Mouse (Mus musculus) heart, embryonic 10.5 days (tissue): ENCODE measurements around the gene Rftn1. TPM values are rescaled to one million over a fixed set of nuclear protein-coding genes. Genes with fewer than 3 reads are reported as not detected.

Source experiments
- DNase-seq: peaks from one replicate; pipeline ENCODE4 v3.0.0-alpha.2; 2017; ENCODE audit warnings: low spot score
- H3K27ac ChIP-seq: fragments of 300-500 bp; sonication (generic); 2 replicates; pipeline ENCODE4 v1.5.1; 2016; ENCODE audit warnings: mild to moderate bottlenecking
- H3K27me3 ChIP-seq: fragments of 300-500 bp; sonication (generic); 2 replicates; pipeline ENCODE4 v1.6.1; 2016; ENCODE audit warnings: mild to moderate bottlenecking; ENCODE audit not compliant: poor library complexity, insufficient read depth, severe bottlenecking
- H3K36me3 ChIP-seq: fragments of 300-500 bp; sonication (generic); 2 replicates; pipeline ENCODE4 v1.6.1; 2016; ENCODE audit warnings: mild to moderate bottlenecking, moderate library complexity
- H3K4me1 ChIP-seq: fragments of 300-500 bp; sonication (generic); 2 replicates; pipeline ENCODE4 v1.6.1; 2016; ENCODE audit warnings: mild to moderate bottlenecking
- H3K4me3 ChIP-seq: fragments of 300-500 bp; sonication (generic); 2 replicates; pipeline ENCODE4 v1.5.1; 2016; ENCODE audit warnings: mild to moderate bottlenecking, moderate library complexity
- H3K9me3 ChIP-seq: fragments of 300-500 bp; sonication (generic); 2 replicates; pipeline ENCODE4 v1.6.1; 2016; ENCODE audit warnings: mild to moderate bottlenecking, moderate library complexity
- WGBS: fragments of 180-500 bp; shearing (Covaris S2); methylation state at CpG from one replicate; pipeline ENCODE4 v1.1.7; 2016; 5-methylcytosine and 5-hydroxymethylcytosine counted together
- polyA plus RNA-seq: library from polyadenylated mRNA; unstranded; fragments of >200 nt; fragmentation: Nextera tagmentation; extraction: Ambion mirVana; gene quantifications from 2 replicates; pipeline ENCODE4 v1.2.1, GENCODE M21; 2016

Gene Rftn1
- polyA plus RNA-seq, 1 experiment from 2014 or later, result 9.2 TPM

DNA sequence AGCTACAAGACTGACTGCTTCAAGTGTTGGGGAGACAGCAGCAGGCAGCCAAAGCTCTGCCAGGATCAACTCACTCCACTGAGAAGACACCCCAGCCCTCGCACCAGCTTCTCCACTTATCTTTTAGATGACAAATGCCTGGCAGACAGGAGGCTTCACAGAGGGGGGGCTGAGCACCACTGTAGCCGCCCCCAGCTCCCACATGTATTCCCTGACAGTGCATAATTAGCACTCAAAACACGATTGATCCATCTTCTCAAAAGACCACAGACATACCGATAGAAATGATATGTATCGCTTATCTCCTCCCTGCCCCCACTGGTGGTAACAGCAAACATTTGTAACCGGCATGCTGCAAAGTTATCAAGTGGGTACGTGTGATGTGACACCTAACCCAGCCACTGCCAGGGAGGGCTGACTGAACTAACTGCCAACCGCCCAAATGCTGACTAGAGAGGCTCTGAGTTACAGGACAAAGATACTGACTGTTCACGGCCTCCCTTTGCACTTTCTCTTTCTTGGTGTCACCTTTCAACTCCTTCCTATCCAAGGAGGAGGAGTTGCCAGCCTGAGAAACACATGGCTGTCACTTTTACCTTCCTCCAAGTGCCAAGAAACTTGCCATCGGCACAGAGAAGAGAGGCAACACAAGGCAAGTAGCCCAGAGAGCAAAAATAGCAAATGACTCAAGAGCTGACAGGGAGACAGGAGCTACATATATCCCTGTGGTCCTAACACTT, 120.4 kb downstream of the Rftn1 start:
- Histone ChIP-seq H3K4me3 (no peak overlapping the region), H3K9me3 (no peaks in the 10 kb centered on the region), H3K4me1 (peaks cover 10% of the 10 kb centered on the region), H3K36me3 (no peaks in the 10 kb centered on the region), H3K27me3 (no peaks in the 10 kb centered on the region), H3K27ac (no peak overlapping the region)
- WGBS, result 10% methylated on average over 10 of the region's 10 CpGs
- no peak for DNase-seq

- no peak for DNase-seq
- no peaks in the 10 kb centered on the region for H3K36me3 ChIP-seq
- H3K27ac ChIP-seq, result no peak overlapping the region
- H3K9me3 ChIP-seq, result no peaks in the 10 kb centered on the region
- peaks cover 10% of the 10 kb centered on the region for H3K4me1 ChIP-seq
- 74% methylated on average over 5 of the region's 5 CpGs for WGBS
- H3K4me3 ChIP-seq, result no peak overlapping the region
- H3K27me3 ChIP-seq, result no peaks in the 10 kb centered on the region
Measured at GRCm38 (mm10) chr17:50069205-50069604, 121.3 kb downstream of the Rftn1 start.

GRCm38 (mm10) chr17:50068681-50069138, 121.8 kb downstream of the Rftn1 start:
- no peaks in the 10 kb centered on the region for H3K9me3 ChIP-seq
- no peak overlapping the region for H3K27ac ChIP-seq
- no peaks in the 10 kb centered on the region for H3K27me3 ChIP-seq
- DNase-seq, result no peak
- no peaks in the 10 kb centered on the region for H3K36me3 ChIP-seq
- peaks cover 10% of the 10 kb centered on the region for H3K4me1 ChIP-seq
- WGBS, result 79% methylated on average over 10 of the region's 10 CpGs
- H3K4me3 ChIP-seq, result no peak overlapping the region

- no peak for DNase-seq
- WGBS, result 77% methylated on average over 5 of the region's 5 CpGs
- no peak overlapping the region for H3K4me3 ChIP-seq
- H3K4me1 ChIP-seq, result peaks cover 10% of the 10 kb centered on the region
- H3K27ac ChIP-seq, result no peak overlapping the region
- no peaks in the 10 kb centered on the region for H3K36me3 ChIP-seq
- H3K9me3 ChIP-seq, result no peaks in the 10 kb centered on the region
- no peaks in the 10 kb centered on the region for H3K27me3 ChIP-seq
Measured at GRCm38 (mm10) chr17:50067774-50068680, 122.4 kb downstream of the Rftn1 start.

DNA sequence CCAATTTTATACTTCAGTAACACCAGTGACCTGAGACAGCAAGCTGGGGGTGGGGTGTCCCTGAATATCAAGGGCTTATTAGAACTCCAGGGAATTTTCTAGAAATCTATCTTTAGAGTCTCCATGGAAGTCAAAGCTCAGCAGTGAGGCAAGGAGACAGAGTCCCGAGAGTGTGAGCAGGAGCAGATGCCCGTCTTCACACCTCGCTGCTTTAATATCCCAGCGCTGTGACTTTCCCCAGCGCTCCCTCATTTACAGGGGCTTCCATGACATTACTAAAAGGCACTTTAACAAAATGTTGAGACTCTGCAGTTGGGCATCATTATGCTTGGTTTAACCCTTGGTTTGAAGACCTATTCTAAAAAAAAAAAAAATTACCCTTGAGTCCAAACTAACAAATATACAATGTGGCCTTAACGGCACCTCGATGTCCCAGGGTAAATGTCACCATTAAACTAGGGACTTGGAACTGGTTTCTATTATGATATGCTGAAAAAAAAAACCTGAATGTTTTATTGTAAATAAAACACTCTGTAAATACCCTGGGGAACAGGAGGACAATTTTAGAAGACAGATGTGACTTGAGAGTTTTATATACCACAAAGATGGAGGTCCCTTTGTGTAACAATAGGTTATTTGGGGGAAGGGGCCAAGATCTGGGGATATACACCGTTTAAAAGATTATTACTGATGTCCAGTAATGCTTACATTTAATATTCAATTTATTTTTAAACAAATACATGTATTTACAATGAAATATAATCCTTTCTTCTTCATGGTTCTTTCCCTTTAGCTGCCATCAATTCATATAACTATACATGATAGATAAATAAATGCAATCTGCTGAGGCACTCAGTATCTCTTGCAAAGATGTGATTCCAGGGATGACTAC, 123.4 kb downstream of the Rftn1 start:
- no peak overlapping the region for H3K4me3 ChIP-seq

GRCm38 (mm10) chr17:50063832-50064627, 126.4 kb downstream of the Rftn1 start:
- DNase-seq, result no peak
- H3K9me3 ChIP-seq, result no peaks in the 10 kb centered on the region
- H3K27me3 ChIP-seq, result no peaks in the 10 kb centered on the region
- H3K27ac ChIP-seq, result no peak overlapping the region
- H3K36me3 ChIP-seq, result no peaks in the 10 kb centered on the region
- 86% methylated on average over 13 of the region's 13 CpGs for WGBS
- H3K4me1 ChIP-seq, result peaks cover 6% of the 10 kb centered on the region; the same call in 1 of the 2 replicates
- H3K4me3 ChIP-seq, result no peak overlapping the region

More for the DNA sequence above, 123.4 kb downstream of the Rftn1 start:
- Histone ChIP-seq H3K27me3 (no peaks in the 10 kb centered on the region), H3K4me1 (peaks cover 10% of the 10 kb centered on the region), H3K9me3 (no peaks in the 10 kb centered on the region), H3K27ac (no peak overlapping the region), H3K36me3 (no peaks in the 10 kb centered on the region)
- WGBS, result 80% methylated on average over 8 of the region's 8 CpGs
- DNase-seq, result no peak

GRCm38 (mm10) chr17:50062649-50063048, 127.8 kb downstream of the Rftn1 start:
- Histone ChIP-seq H3K4me1 (peaks cover 6% of the 10 kb centered on the region; the same call in 1 of the 2 replicates), H3K36me3 (no peaks in the 10 kb centered on the region), H3K9me3 (no peaks in the 10 kb centered on the region), H3K27me3 (no peaks in the 10 kb centered on the region), H3K27ac (no peak overlapping the region), H3K4me3 (no peak overlapping the region)
- whole genome bisulfite sequencing, result 76% methylated on average over 4 of the region's 4 CpGs
- DNase-seq, result no peak

GRCm38 (mm10) chr17:50061446-50061845, 129.0 kb downstream of the Rftn1 start:
- no peaks in the 10 kb centered on the region for H3K36me3 ChIP-seq
- 89% methylated on average over 4 of the region's 4 CpGs for WGBS

GRCm38 (mm10) chr17:50060220-50060619, 130.3 kb downstream of the Rftn1 start:
- Histone ChIP-seq H3K27me3 (no peaks in the 10 kb centered on the region), H3K9me3 (no peaks in the 10 kb centered on the region), H3K36me3 (no peaks in the 10 kb centered on the region), H3K4me1 (peaks cover 6% of the 10 kb centered on the region; the same call in 1 of the 2 replicates), H3K4me3 (no peak overlapping the region), H3K27ac (no peak overlapping the region)
- 58% methylated on average over 2 of the region's 2 CpGs for WGBS
- DNase-seq, result no peak

More at GRCm38 (mm10) chr17:50061446-50061845, 129.0 kb downstream of the Rftn1 start:
- DNase-seq, result no peak
- H3K27ac ChIP-seq, result no peak overlapping the region
- no peak overlapping the region for H3K4me3 ChIP-seq
- H3K4me1 ChIP-seq, result peaks cover 6% of the 10 kb centered on the region; the same call in 1 of the 2 replicates
- no peaks in the 10 kb centered on the region for H3K9me3 ChIP-seq
- H3K27me3 ChIP-seq, result no peaks in the 10 kb centered on the region

- Histone ChIP-seq H3K36me3 (no peaks in the 10 kb centered on the region), H3K4me1 (peaks cover 6% of the 10 kb centered on the region; the same call in 1 of the 2 replicates), H3K27ac (no peak overlapping the region), H3K27me3 (no peaks in the 10 kb centered on the region), H3K4me3 (no peak overlapping the region), H3K9me3 (no peaks in the 10 kb centered on the region)
- DNase-seq, result no peak
- 81% methylated on average over 5 of the region's 5 CpGs for WGBS
Measured at GRCm38 (mm10) chr17:50059417-50059816, 131.1 kb downstream of the Rftn1 start.

DNA sequence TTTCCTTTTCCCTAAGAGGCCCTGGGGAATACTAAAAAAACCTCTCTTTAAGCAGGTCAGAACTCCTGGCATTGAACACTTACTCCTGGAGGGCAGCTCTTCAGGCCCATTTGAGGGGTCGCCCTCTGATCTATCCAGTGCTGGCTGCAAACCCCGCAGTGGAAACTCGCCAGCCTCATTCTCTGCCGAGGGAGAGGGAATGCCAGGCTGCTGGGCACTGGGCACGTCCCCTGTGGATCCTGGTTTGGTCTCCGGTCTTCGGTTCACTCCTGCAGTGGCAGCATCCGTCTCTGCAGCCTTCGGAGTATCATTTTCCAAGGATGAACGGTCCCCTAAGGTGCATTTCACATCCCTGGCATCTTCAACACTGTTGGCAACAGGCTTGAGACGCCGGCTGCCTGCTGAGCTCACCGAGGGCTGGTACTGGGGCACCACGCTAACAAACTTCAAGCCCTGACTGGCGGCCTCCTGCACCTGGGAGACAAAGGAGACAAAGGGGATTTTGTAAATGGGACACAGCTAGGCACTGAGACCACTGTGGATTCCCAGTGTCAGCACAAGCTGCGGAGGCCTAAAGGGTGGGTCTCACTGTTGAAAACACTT, 135.2 kb downstream of the Rftn1 start:
- no peak overlapping the region for H3K4me3 ChIP-seq
- H3K4me1 ChIP-seq, result peaks cover 16% of the 10 kb centered on the region
- no peaks in the 10 kb centered on the region for H3K36me3 ChIP-seq
- H3K27ac ChIP-seq, result no peak overlapping the region
- H3K27me3 ChIP-seq, result peaks cover 7% of the 10 kb centered on the region
- H3K9me3 ChIP-seq, result no peaks in the 10 kb centered on the region
- DNase-seq, result no peak
- WGBS, result 82% methylated on average over 16 of the region's 16 CpGs
